Mouse (Mus musculus): ENCODE measurements around the gene Jmjd8.

Jmjd8 gene

DNA sequence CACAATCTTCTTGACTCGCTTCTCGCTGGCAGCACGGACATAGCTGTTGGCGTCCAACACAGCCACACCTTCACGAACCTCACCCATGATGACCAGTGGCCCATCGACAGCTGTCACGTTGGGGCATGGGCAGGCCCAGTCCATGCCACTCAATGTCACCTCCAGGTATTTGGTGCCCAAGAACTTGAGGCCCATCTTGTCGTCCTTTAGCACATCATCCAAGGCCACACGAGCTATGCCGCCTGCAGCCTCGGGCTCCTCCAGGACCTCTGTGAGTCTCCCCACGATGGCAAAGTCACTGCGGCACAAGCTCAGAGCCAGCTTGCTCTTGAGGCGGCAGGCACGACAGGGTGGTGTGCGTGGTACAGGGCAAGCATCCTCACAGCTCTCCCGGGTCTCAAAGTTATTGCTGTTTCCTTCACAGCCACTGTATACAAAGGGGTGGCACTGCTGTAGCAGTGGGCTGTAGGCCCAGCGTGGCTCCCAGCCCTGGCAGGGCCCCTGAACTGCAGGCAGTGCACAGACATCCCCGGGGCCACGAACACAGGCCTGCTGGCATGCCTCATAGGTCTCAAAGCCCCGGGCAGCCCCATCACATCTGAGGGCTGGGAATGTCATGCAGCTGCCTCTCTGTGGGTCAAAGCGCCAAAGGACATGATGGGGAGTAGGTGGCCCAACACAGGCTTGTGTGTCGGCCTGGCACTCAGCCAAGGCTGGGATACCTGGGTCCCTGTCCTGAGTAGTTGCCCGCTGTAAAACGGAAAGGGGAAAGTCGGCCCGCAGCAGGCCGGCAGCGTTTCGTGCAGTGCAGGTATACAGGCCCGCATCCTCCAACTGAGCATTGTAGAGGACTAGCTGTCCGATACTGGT lies 49.3 kb downstream of the Jmjd8 start:
- DNase-seq (ENCODE audit: low spot score in 2 of 2), result no peak

DNA sequence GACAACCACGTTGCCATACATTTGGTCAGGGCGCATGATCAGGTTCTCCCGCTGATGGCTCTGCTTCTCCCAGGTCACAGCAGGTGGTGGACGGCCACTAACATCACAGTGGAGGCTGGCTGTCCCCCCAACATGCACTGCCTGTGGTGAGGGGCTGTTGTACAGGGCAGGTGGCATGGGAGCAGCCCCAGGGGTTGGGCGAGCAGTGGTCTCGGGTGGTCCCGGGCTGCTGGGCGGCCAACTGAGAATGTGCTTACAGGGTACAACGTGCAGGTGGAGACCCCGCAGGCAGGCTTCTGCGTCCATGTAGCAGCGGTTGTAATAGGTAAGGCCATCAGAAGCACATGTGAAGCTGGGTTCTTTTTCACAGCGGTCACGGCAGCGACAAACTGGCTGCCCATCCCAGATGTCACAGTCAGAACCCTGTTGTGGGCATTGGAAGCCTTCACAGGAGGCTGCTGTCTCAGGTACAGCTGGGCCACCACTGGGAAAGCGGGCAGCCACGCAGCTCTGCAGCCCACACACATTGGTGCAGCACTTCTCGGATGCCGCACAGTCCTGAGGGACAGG lies 50.0 kb downstream of the Jmjd8 start:
- DNase-seq (ENCODE audit: low spot score in 2 of 2), result no peak

DNA sequence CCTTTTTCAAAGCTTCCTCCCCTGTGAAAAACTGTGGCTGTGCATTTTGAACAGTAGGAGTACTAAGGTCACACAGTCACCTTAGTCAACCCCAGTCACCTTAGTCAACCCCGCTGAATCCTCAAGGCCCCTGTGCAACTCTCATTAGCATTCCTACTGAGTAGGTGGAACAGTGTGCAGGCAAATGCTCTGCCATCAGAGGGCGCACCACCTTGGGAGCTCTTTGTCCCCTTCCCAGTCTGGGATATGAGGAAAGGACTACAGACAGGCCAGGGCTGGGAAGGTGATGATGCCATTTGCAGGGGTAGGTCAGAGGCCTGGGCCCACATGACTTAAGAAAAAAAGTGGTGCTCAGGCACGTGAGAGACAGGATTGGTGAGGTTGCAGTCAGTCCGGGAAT lies 50.6 kb downstream of the Jmjd8 start:
- DNase-seq (ENCODE audit: low spot score in 2 of 2), result no peak

DNA sequence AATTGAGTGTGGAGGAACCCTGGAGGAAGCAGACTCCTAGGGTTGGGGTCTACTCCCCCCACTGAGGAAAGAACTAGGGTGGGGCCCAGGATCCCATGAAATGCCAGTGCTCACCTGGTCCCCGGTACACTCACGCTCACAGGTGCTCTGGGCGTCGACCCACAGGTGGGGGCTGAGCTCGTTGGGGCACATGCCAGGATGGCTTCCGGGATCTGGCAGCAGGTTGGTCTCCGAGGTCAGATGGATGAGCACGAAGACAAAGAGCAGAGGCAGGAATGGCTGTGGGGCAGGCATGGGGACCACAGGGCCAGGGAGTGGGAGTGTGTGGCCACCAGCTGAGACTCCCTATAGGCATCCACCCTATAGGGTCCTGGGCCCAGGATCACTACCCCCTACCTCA lies 51.1 kb downstream of the Jmjd8 start:
- no peak for DNase-seq (ENCODE audit: low spot score in 2 of 2)

DNA sequence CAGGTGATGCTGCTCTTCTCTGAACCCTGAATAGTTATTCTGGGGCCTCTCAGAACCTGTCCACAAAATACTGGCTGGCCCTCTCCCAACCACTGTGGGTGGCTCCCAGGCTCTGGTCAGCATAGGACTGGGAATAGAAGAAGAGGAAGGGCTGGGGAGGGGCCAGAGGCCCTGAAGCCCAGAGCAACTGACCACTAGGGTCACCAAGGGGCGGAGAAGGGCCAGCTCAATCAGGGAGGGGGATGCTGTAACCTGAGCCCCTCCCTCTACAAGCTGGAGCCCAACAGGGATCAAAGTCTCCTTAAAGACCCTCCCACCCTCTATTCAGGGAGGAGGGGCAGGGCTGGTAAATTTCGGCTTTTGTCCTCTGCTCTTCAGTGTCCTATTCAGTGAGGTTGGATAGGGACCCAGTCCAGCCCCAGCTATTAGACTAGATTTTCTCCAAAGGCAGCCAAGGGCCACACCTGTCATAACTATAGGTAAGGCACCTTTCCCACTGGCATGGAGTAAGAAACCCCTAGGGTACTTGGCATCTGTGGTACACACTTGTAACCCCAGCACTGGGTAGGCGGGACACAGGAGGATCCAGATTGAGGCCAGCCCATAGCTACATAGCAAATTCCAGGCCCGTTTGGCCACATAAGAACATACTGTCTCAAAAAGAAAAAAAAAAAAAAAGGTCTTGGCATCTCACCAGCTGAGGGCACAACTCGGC lies 51.7 kb downstream of the Jmjd8 start, which contains the start of gene Wfikkn1:
TSS of gene Wfikkn1 (minus strand) at position 663 of the 715 bp plus-strand sequence.
- no peak for DNase-seq (ENCODE audit: low spot score in 2 of 2)

DNA sequence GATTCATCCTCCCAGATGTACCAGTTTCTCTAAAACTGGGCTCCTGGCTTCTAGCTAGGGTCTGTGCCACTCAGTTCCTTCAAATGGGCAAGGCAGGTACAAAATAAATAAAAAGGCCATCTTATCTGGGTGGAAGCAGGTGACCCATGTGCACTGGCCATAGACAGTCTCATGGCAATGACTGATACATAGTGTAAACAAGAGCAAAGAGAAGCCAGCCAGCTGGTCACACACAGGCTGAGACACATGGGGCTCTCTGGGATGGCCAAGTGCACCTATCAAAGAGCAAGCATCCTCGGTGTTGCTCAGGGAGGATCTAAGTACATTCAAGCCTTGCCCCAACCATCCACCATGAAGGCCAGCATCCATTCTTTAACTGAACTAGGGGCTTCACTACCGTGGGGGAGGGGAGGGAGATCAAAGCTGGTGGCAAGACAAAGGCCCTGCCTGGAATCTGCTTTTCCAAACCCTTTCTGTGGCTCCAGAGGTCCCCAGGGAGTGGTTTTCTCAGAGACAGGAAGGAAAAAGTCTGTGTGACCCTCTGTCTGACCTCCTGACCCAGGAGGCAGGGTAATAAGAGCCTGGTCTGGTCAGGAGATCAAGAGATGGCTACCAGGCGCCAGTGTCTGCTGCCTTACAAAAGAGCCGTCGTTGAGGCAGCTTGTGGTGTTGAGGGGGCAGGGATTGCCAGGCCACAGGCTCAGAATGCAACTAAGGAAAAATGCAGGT lies 52.4 kb downstream of the Jmjd8 start:
- no peak for DNase-seq (ENCODE audit: low spot score in 2 of 2)
